Mouse (Mus musculus) frontal cortex, adult 2 months (tissue): ENCODE data around the gene Apoh. TPM values are rescaled to one million over a fixed set of nuclear protein-coding genes. Genes with fewer than 3 reads are reported as not detected.

ENCODE experiments used
- DNase-seq, 2 experiments: peaks; one replicate each; pipeline ENCODE4 v3.0.0; 2022; ENCODE audit warnings: low spot score in 1 of 2; ENCODE audit errors: extremely low spot score in 1 of 2
- polyA plus RNA-seq: library from polyadenylated mRNA; depleted of rRNA; stranded (reverse); fragments of >200 nt; gene quantifications from 2 replicates; pipeline ENCODE4 v1.2.3, GENCODE M21; 2012

Gene Apoh
- polyA plus RNA-seq, 1 experiment = 0.62 TPM

DNA sequence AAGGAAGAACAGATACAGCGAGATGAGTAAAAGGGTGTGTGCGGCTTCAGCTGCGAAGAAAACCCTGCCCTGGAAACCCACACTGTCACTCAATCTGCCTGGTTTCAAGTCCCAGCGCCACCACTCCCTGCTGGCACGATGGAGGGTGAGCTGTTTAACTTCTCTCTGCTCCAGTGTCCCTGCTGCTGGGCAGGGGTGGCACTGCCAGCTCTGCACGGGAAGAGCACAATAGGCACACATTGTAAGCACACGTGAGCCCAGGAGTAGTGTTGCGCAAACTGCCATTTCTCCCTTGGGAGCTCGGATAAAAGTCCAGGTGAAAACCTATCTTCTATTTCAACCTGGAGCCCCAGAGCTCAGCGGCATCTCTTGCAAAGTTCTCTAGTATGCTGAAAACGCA is 12.3 kb upstream of the Apoh start:
- DNase-seq = no peak

GRCm38 (mm10) chr11:108333006-108333405 is 10.1 kb upstream of the Apoh start:
- DNase-seq = no peak

- DNase-seq = no peak
Observed at GRCm38 (mm10) chr11:108333583-108334379, 9.4 kb upstream of the Apoh start.

GRCm38 (mm10) chr11:108334658-108335057 is 8.5 kb upstream of the Apoh start:
- no peak for DNase-seq

- DNase-seq = no peak
Observed at GRCm38 (mm10) chr11:108335536-108335935, 7.6 kb upstream of the Apoh start.

- DNase-seq = no peak
Observed at GRCm38 (mm10) chr11:108336445-108336844, 6.7 kb upstream of the Apoh start.

DNA sequence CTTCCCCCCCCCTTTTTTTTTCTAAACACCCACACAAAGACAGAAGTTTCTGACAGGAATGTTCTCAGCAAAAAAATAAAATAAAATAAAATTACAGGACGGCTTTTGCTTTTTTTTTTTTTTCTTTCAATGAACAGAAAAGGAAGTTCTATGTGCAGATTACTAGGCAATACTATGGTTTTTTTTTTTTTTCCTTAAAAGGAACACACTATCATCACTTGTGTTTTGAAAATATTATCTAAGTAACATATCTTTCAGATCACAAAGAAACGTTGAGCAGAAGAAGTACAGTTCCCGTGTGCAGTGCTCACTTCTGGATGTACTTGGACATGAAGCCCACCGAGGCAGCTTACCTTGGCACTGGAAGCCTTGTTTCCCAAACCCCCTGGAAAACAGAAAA is 2.9 kb upstream of the Apoh start:
- DNase-seq = no peak

DNA sequence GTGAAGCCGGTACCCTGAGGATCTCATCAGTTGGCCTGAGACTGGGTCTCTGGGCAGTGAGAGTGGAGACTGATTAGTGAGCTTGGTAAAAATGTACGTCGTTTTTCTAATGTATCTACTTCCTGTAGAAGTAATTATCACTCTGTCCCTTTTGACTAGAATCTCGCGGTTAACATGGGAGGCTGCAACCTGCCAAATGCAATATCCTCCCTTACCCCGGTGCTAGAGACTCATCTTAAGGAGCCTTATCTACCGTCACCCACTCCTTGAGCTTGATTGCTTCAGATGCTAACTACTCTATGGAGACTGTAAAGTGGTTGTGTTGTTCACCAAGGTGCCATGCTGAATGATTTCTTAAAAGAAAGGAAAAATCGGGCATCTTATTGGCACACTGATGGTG is 1.4 kb upstream of the Apoh start:
- DNase-seq = no peak

GRCm38 (mm10) chr11:108343789-108344462 is 772 bp downstream of the Apoh start, which contains the start of gene Prkca:
TSS of gene Prkca (minus strand) at chr11:108343928.
- peak; percentile 78 to 96 for DNase-seq

DNA sequence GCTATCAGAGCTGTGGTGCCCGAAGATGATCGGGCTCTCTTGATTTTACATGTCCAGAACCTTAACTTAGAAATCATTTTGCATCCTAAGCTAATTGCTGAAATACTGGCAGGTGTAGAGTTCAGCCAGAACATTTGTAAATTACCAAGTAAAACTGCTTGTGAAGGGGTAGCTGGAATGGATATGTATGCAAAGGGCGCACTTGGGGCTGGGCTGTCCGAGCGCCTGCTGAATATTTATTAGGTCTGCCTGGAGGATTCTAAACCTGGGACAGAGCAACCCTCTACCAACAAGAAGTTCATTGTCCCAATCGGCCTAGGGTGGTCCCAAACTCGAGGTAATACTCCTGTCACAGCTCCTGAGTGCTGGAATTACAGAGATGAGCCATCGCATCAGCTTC is 1.6 kb downstream of the Apoh start:
- no peak for DNase-seq

DNA sequence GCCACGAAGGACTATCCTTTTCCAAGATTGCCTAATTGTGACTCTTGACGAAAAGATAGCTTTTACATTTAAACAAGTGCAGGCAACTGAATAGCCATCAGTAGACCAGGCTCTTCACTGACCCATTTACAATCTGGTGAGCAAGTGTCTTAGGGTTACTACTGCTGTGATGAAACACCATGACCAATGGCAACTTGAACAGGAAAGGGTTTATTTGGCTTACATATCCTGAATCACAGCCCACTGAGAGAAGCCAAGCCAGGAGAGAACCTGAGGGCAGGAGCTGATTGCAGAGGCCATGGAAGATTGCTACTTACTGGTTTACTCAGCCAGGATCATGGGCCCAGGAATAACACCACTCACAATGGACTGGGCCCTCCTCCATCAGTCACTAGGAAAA is 2.2 kb downstream of the Apoh start:
- no peak for DNase-seq

DNA sequence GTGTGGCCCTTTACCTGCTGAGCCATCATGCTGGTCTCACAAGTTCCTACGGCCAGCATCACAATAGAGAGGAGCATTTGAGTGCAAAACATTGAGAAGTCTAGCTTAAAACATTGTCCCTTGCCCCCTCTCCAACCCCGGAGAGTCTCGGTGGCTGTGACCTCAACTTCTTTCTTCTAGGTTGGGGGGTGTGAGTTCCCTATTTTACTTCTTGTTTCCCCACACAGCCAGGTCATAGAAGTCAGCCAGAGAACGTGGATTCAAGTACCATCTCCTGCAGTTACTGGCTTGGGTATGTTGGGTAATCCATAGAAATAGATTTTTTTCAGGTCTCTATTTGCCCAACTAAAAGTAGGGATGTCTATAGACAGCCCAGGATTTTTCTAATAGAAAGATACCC is 7.6 kb downstream of the Apoh start:
- DNase-seq = no peak

GRCm38 (mm10) chr11:108352842-108353388 is 9.8 kb downstream of the Apoh start:
- DNase-seq = no peak

DNA sequence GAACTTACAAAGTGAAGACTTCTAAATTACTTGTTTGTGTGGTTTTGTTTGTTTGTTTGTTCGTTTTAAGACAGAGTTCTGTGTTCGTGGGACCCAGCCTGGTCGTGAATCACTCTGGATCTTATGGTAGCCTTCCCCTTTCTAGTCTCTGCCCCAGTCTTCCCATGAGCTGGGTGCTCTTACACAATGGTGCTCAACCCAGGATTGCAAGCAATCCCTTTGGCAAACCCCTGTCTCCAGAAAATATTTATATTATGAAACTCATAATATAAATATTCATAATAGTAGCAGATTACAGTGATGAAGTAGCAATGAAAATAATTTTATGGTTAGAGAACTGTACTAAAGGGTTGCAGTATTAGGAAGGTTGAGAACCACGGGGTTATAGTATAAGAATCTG is 12.9 kb downstream of the Apoh start:
- no peak for DNase-seq

GRCm38 (mm10) chr11:108358911-108359310 is 15.8 kb downstream of the Apoh start:
- no peak for DNase-seq

GRCm38 (mm10) chr11:108360983-108361382 is 17.8 kb downstream of the Apoh start:
- no peak for DNase-seq

DNA sequence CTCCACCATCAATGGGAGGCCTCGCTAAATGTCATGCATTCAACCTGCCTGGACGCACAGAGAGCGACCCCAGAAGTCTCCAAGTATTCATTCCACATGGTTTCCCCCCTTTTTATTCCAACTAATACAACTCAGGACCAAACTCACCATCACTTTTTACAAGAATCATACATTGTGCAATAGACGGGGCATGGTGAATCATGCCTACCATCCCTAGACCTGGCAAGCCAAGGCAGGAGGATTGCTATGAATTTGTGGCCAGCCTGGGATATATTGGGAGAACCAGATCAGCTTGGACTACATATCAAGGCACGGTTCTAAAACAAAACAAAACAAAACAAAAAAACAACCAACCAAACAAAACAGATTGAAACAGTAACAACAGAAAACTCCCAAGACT is 19.8 kb downstream of the Apoh start:
- DNase-seq = no peak

- DNase-seq = no peak
Observed at GRCm38 (mm10) chr11:108363991-108364390, 20.8 kb downstream of the Apoh start.

- no peak for DNase-seq
Observed at GRCm38 (mm10) chr11:108364945-108365589, 21.9 kb downstream of the Apoh start.

DNA sequence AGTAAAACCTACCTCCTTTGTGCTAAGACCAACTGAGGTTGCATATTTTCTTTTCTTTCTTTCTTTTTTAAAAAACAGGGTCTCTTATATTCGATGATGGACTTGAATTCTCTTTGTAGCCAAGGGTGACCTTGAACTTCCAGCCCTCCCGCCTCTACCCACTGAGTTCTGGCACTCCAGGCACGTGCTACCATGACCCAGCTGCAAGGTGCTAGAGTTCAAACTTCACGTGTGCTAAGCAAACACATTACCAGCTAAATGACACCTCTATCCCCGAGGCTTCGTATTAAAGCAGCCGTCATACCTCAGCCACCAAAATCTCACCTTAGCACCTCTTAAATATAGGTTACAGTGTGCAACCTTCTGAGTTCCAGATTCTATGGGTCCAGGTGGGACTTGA is 22.4 kb downstream of the Apoh start:
- no peak for DNase-seq

DNA sequence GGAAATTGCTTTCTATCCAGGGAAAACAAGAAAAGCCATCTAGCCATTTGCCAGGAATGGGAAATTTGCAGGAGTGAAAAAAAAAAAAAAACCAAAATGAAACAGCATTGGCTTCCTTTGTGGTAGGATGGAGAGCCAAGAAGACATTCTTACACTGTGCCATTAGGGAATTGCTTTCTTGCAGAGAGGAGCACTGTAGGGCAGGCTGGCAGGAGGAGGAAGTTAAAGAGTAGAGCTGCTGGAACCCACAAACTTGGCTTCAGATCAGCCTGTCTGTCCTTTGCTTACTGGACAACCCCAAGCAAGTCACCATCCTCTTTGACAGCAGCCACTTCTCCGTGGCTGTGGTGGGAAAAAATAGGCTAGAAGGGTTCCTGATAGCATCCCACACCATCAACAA is 23.9 kb downstream of the Apoh start:
- no peak for DNase-seq
